Mouse (Mus musculus) forebrain, embryonic 12.5 days (tissue): ENCODE results near the gene Megf11. TPM values are rescaled to one million over a fixed set of nuclear protein-coding genes. Genes with fewer than 3 reads are reported as not detected.
"Not testable (repeated sequence)": the region's sequence is repeated elsewhere in the genome, so short reads cannot be mapped to it uniquely, and the experiment has no call there.

ENCODE experiments used
- ATAC-seq: fragments of 200-750 bp; cut with Nextera tagmentation; 2 replicates; pipeline ENCODE4 v1.8.0; 2017; ENCODE audit warnings: moderate TSS enrichment; ENCODE audit not compliant: low FRiP score
- H3K27ac ChIP-seq: fragments of 300-500 bp; sonication (generic); 2 replicates; pipeline ENCODE4 v1.5.1; 2016; ENCODE audit warnings: mild to moderate bottlenecking
- H3K27me3 ChIP-seq: fragments of 300-500 bp; sonication (generic); 2 replicates; pipeline ENCODE4 v1.6.1; 2016; ENCODE audit warnings: mild to moderate bottlenecking
- H3K36me3 ChIP-seq: fragments of 300-500 bp; sonication (generic); replicated peaks from 2 replicates; pipeline ENCODE4 v1.6.1; 2016; ENCODE audit warnings: mild to moderate bottlenecking
- H3K4me1 ChIP-seq: fragments of 300-500 bp; sonication (generic); 2 replicates; pipeline ENCODE4 v1.6.1; 2016
- H3K4me2 ChIP-seq: fragments of 300-500 bp; sonication (generic); 2 replicates; pipeline ENCODE4 v1.6.1; 2016; ENCODE audit warnings: mild to moderate bottlenecking, moderate library complexity
- H3K4me3 ChIP-seq: fragments of 300-500 bp; sonication (generic); replicated peaks from 2 replicates; pipeline ENCODE4 v1.5.1; 2016; ENCODE audit warnings: mild to moderate bottlenecking
- H3K9ac ChIP-seq: fragments of 300-500 bp; sonication (generic); 2 replicates; pipeline ENCODE4 v1.6.1; 2016; ENCODE audit warnings: mild to moderate bottlenecking
- H3K9me3 ChIP-seq: fragments of 300-500 bp; sonication (generic); 2 replicates; pipeline ENCODE4 v1.6.1; 2016
- WGBS: fragments of 180-500 bp; shearing (Covaris S2); methylation state at CpG from one replicate; pipeline ENCODE4 v1.1.7; 2016; 5-methylcytosine and 5-hydroxymethylcytosine counted together
- polyA plus RNA-seq: library from polyadenylated mRNA; unstranded; fragments of >200 nt; fragmentation: Nextera tagmentation; extraction: Ambion mirVana; gene quantifications from 2 replicates; pipeline ENCODE4 v1.2.1, GENCODE M21; 2016

Megf11 gene
- polyA plus RNA-seq, 1 experiment from 2014 or later, result 3.8 TPM

- Histone ChIP-seq H3K27me3 (peaks cover 57% of the 10 kb centered on the region), H3K36me3 (no peaks in the 10 kb centered on the region), H3K4me1 (peaks cover 25% of the 10 kb centered on the region), H3K9ac (no peak overlapping the region), H3K4me3 (no peak overlapping the region), H3K4me2 (no peak overlapping the region), H3K9me3 (no peaks in the 10 kb centered on the region), H3K27ac (no peak overlapping the region)
- WGBS, result 44% methylated on average over 4 of the region's 4 CpGs
- ATAC-seq, result no peak
Measured at GRCm38 (mm10) chr9:64474142-64474541, 88.7 kb downstream of the Megf11 start.

GRCm38 (mm10) chr9:64475942-64476341 is 90.5 kb downstream of the Megf11 start:
- Histone ChIP-seq H3K9me3 (no peaks in the 10 kb centered on the region), H3K36me3 (no peaks in the 10 kb centered on the region), H3K4me2 (no peak overlapping the region), H3K27ac (no peak overlapping the region), H3K4me3 (no peak overlapping the region), H3K27me3 (peaks cover 64% of the 10 kb centered on the region), H3K9ac (no peak overlapping the region), H3K4me1 (peaks cover 25% of the 10 kb centered on the region)
- ATAC-seq, result no peak; the same call in 1 of the 2 replicates
- 10% methylated on average over 2 of the region's 2 CpGs for WGBS

GRCm38 (mm10) chr9:64477397-64477796 is 92.0 kb downstream of the Megf11 start:
- not testable (repeated sequence) for ATAC-seq, H3K4me2 ChIP-seq, H3K9me3 ChIP-seq, H3K36me3 ChIP-seq, H3K9ac ChIP-seq, H3K4me3 ChIP-seq, H3K27ac ChIP-seq
- Histone ChIP-seq H3K4me1 (peaks cover 25% of the 10 kb centered on the region), H3K27me3 (peaks cover 59% of the 10 kb centered on the region)
- WGBS, result 81% methylated on average over 7 of the region's 7 CpGs

- peaks cover 35% of the 10 kb centered on the region for H3K27me3 ChIP-seq
- no peak overlapping the region for H3K4me2 ChIP-seq
- no peaks in the 10 kb centered on the region for H3K4me1 ChIP-seq
- H3K27ac ChIP-seq, result no peak overlapping the region
- ATAC-seq, result no peak
- no peaks in the 10 kb centered on the region for H3K36me3 ChIP-seq
- WGBS, result 78% methylated on average over 5 of the region's 5 CpGs
- no peak overlapping the region for H3K4me3 ChIP-seq
- H3K9me3 ChIP-seq, result no peaks in the 10 kb centered on the region
- H3K9ac ChIP-seq, result no peak overlapping the region
Measured at GRCm38 (mm10) chr9:64482126-64482525, 96.7 kb downstream of the Megf11 start.

- no peak overlapping the region for H3K27ac ChIP-seq
- no peak overlapping the region for H3K9ac ChIP-seq
- H3K9me3 ChIP-seq, result no peaks in the 10 kb centered on the region
- no peak for ATAC-seq
- H3K36me3 ChIP-seq, result no peaks in the 10 kb centered on the region
- no peak overlapping the region for H3K4me3 ChIP-seq
- no peak overlapping the region for H3K4me2 ChIP-seq
- peaks cover 18% of the 10 kb centered on the region for H3K27me3 ChIP-seq
- no peaks in the 10 kb centered on the region for H3K4me1 ChIP-seq
- 59% methylated on average over 4 of the region's 4 CpGs for WGBS
Measured at GRCm38 (mm10) chr9:64487377-64487776, 102.0 kb downstream of the Megf11 start.

GRCm38 (mm10) chr9:64494647-64495046 is 109.2 kb downstream of the Megf11 start:
- peaks cover 13% of the 10 kb centered on the region for H3K4me1 ChIP-seq
- no peaks in the 10 kb centered on the region for H3K9me3 ChIP-seq
- 74% methylated on average over 6 of the region's 6 CpGs for WGBS
- no peak overlapping the region for H3K27ac ChIP-seq
- H3K4me2 ChIP-seq, result no peak overlapping the region
- no peaks in the 10 kb centered on the region for H3K27me3 ChIP-seq
- no peaks in the 10 kb centered on the region for H3K36me3 ChIP-seq
- ATAC-seq, result no peak
- H3K9ac ChIP-seq, result no peak overlapping the region
- H3K4me3 ChIP-seq, result no peak overlapping the region

GRCm38 (mm10) chr9:64498929-64499328 is 113.5 kb downstream of the Megf11 start:
- no peak for ATAC-seq
- H3K4me3 ChIP-seq, result no peak overlapping the region
- no peaks in the 10 kb centered on the region for H3K9me3 ChIP-seq
- H3K36me3 ChIP-seq, result no peaks in the 10 kb centered on the region
- no peak overlapping the region for H3K27ac ChIP-seq
- H3K27me3 ChIP-seq, result no peaks in the 10 kb centered on the region
- peaks cover 16% of the 10 kb centered on the region for H3K4me1 ChIP-seq
- no peak overlapping the region for H3K4me2 ChIP-seq
- 65% methylated on average over 5 of the region's 5 CpGs for WGBS
- no peak overlapping the region for H3K9ac ChIP-seq

GRCm38 (mm10) chr9:64501211-64501610 is 115.8 kb downstream of the Megf11 start:
- no peak overlapping the region for H3K4me2 ChIP-seq
- no peak overlapping the region for H3K9ac ChIP-seq
- no peak for ATAC-seq
- 94% methylated on average over 8 of the region's 8 CpGs for WGBS
- H3K36me3 ChIP-seq, result no peaks in the 10 kb centered on the region
- no peak overlapping the region for H3K27ac ChIP-seq
- H3K4me1 ChIP-seq, result peaks cover 25% of the 10 kb centered on the region
- no peaks in the 10 kb centered on the region for H3K9me3 ChIP-seq
- H3K4me3 ChIP-seq, result no peak overlapping the region
- no peaks in the 10 kb centered on the region for H3K27me3 ChIP-seq

GRCm38 (mm10) chr9:64503996-64504395 is 118.6 kb downstream of the Megf11 start:
- Histone ChIP-seq H3K9ac (no peak overlapping the region), H3K36me3 (no peaks in the 10 kb centered on the region), H3K27ac (no peak overlapping the region), H3K4me1 (peaks cover 12% of the 10 kb centered on the region), H3K4me2 (no peak overlapping the region), H3K9me3 (no peaks in the 10 kb centered on the region), H3K4me3 (no peak overlapping the region), H3K27me3 (no peaks in the 10 kb centered on the region)
- 77% methylated on average over 1 of the region's 1 CpGs for WGBS
- no peak for ATAC-seq

- WGBS, result 90% methylated on average over 3 of the region's 3 CpGs
- Histone ChIP-seq H3K4me3 (no peak overlapping the region), H3K27me3 (no peaks in the 10 kb centered on the region), H3K27ac (no peak overlapping the region), H3K4me1 (peaks cover 12% of the 10 kb centered on the region), H3K9me3 (no peaks in the 10 kb centered on the region), H3K36me3 (no peaks in the 10 kb centered on the region), H3K9ac (no peak overlapping the region), H3K4me2 (no peak overlapping the region)
- no peak for ATAC-seq
Measured at GRCm38 (mm10) chr9:64504456-64504855, 119.0 kb downstream of the Megf11 start.

GRCm38 (mm10) chr9:64504921-64505320 is 119.5 kb downstream of the Megf11 start:
- ATAC-seq, result no peak; the same call in 1 of the 2 replicates
- WGBS, result 84% methylated on average over 8 of the region's 8 CpGs

GRCm38 (mm10) chr9:64506440-64507206 is 121.2 kb downstream of the Megf11 start:
- no peak overlapping the region for H3K27ac ChIP-seq
- ATAC-seq, result no peak

More at GRCm38 (mm10) chr9:64504921-64505320, 119.5 kb downstream of the Megf11 start:
- H3K27me3 ChIP-seq, result 0 out of 2 replicates have a peak, but pooled peaks cover 3% of the 10 kb centered on the region
- H3K4me1 ChIP-seq, result peaks cover 9% of the 10 kb centered on the region
- H3K4me3 ChIP-seq, result no peak overlapping the region
- no peak overlapping the region for H3K4me2 ChIP-seq
- H3K9ac ChIP-seq, result no peak overlapping the region
- no peak overlapping the region for H3K27ac ChIP-seq
- no peaks in the 10 kb centered on the region for H3K36me3 ChIP-seq
- H3K9me3 ChIP-seq, result no peaks in the 10 kb centered on the region

GRCm38 (mm10) chr9:64507207-64507517 is 121.7 kb downstream of the Megf11 start:
- Histone ChIP-seq H3K9me3 (no peaks in the 10 kb centered on the region), H3K27me3 (peaks cover 7% of the 10 kb centered on the region; the same call in 1 of the 2 replicates), H3K36me3 (no peaks in the 10 kb centered on the region), H3K4me3 (no peak overlapping the region), H3K4me2 (no peak overlapping the region), H3K4me1 (peaks cover 9% of the 10 kb centered on the region), H3K27ac (no peak overlapping the region), H3K9ac (no peak overlapping the region)
- 66% methylated on average over 6 of the region's 6 CpGs for WGBS
- ATAC-seq, result no peak

More at GRCm38 (mm10) chr9:64506440-64507206, 121.2 kb downstream of the Megf11 start:
- H3K36me3 ChIP-seq, result no peaks in the 10 kb centered on the region
- no peaks in the 10 kb centered on the region for H3K9me3 ChIP-seq
- H3K4me3 ChIP-seq, result no peak overlapping the region
- 71% methylated on average over 11 of the region's 11 CpGs for WGBS
- H3K4me1 ChIP-seq, result peaks cover 9% of the 10 kb centered on the region
- H3K9ac ChIP-seq, result no peak overlapping the region
- peaks cover 7% of the 10 kb centered on the region; the same call in 1 of the 2 replicates for H3K27me3 ChIP-seq
- H3K4me2 ChIP-seq, result no peak overlapping the region
